Mouse (Mus musculus): ENCODE results near the gene Hist1h2af. TPM values are rescaled to one million over a fixed set of nuclear protein-coding genes. Genes with fewer than 3 reads are reported as not detected.
"Not testable (repeated sequence)": the region's sequence is repeated elsewhere in the genome, so short reads cannot be mapped to it uniquely, and the experiment has no call there.

The Hist1h2af gene
- polyA plus RNA-seq, 1 experiment from 2014 or later: 13.6 TPM

GRCm38 (mm10) chr13:23536076-23536822 is 2.5 kb downstream of the Hist1h2af start:
- peak overlapping the region; percentile 98 for H3K27ac ChIP-seq
- 14% methylated on average over 7 of the region's 7 CpGs for WGBS (ENCODE audit: insufficient replicate concordance)
- H3K36me3 ChIP-seq: no peaks in the 10 kb centered on the region
- DNase-seq (no peak), ATAC-seq (ENCODE audit: low read depth) (no peak)
- H3K4me2 ChIP-seq: peak overlapping the region; percentile 65
- H3K4me1 ChIP-seq (replicated peaks): peaks cover 52% of the 10 kb centered on the region
- H3K9ac ChIP-seq: peak overlapping the region; percentile 84
- H3K4me3 ChIP-seq (replicated peaks): peak overlapping the region; percentile 63
- no peaks in the 10 kb centered on the region for H3K9me3 ChIP-seq (replicated peaks)
- H3K27me3 ChIP-seq: no peaks in the 10 kb centered on the region

GRCm38 (mm10) chr13:23537006-23537710 is 3.5 kb downstream of the Hist1h2af start:
- no peaks in the 10 kb centered on the region for H3K36me3 ChIP-seq
- no peaks in the 10 kb centered on the region for H3K9me3 ChIP-seq (replicated peaks)
- ATAC-seq (ENCODE audit: low read depth): no peak
- H3K27me3 ChIP-seq: no peaks in the 10 kb centered on the region
- no peak for DNase-seq
- peak overlapping the region; percentile 98 for H3K27ac ChIP-seq
- H3K4me3 ChIP-seq (replicated peaks): peak overlapping the region; percentile 63
- H3K4me1 ChIP-seq (replicated peaks): peaks cover 51% of the 10 kb centered on the region
- peak overlapping the region; percentile 84 for H3K9ac ChIP-seq
- WGBS (ENCODE audit: insufficient replicate concordance): 62% methylated on average over 3 of the region's 3 CpGs
- peak overlapping the region; percentile 65 for H3K4me2 ChIP-seq

GRCm38 (mm10) chr13:23538249-23538648 is 4.5 kb downstream of the Hist1h2af start:
- Histone ChIP-seq H3K27me3 (no peaks in the 10 kb centered on the region), H3K36me3 (no peaks in the 10 kb centered on the region), H3K4me3 (replicated peaks) (peak overlapping the region; percentile 63), H3K9ac (peak overlapping the region; percentile 84), H3K9me3 (replicated peaks) (no peaks in the 10 kb centered on the region), H3K4me1 (replicated peaks) (peaks cover 40% of the 10 kb centered on the region), H3K27ac (peak overlapping the region; percentile 98), H3K4me2 (peak overlapping the region; percentile 65)
- 81% methylated on average over 5 of the region's 5 CpGs for WGBS (ENCODE audit: insufficient replicate concordance)
- no peak for ATAC-seq (ENCODE audit: low read depth)
- DNase-seq: no peak

GRCm38 (mm10) chr13:23539821-23540220 is 6.1 kb downstream of the Hist1h2af start:
- not testable (repeated sequence) for H3K4me2 ChIP-seq; H3K4me3 ChIP-seq (replicated peaks); DNase-seq; H3K9me3 ChIP-seq (replicated peaks); H3K36me3 ChIP-seq; H3K27me3 ChIP-seq; ATAC-seq (ENCODE audit: low read depth)
- Histone ChIP-seq H3K27ac (peak overlapping the region; percentile 98), H3K9ac (peak overlapping the region; percentile 62), H3K4me1 (replicated peaks) (peaks cover 40% of the 10 kb centered on the region)
- WGBS (ENCODE audit: insufficient replicate concordance): 68% methylated on average over 1 of the region's 1 CpGs

GRCm38 (mm10) chr13:23541497-23541896 is 7.8 kb downstream of the Hist1h2af start:
- Histone ChIP-seq H3K9me3 (replicated peaks) (no peaks in the 10 kb centered on the region), H3K4me1 (replicated peaks) (peaks cover 45% of the 10 kb centered on the region), H3K27ac (peak overlapping the region; percentile 98), H3K36me3 (no peaks in the 10 kb centered on the region), H3K9ac (peak overlapping the region; percentile 90), H3K27me3 (no peaks in the 10 kb centered on the region), H3K4me2 (peak overlapping the region; percentile 73), H3K4me3 (replicated peaks) (peak overlapping the region; percentile 67)
- WGBS (ENCODE audit: insufficient replicate concordance): 62% methylated on average over 3 of the region's 3 CpGs
- DNase-seq: no peak
- ATAC-seq (ENCODE audit: low read depth): no peak

- Histone ChIP-seq H3K4me1 (replicated peaks) (peaks cover 40% of the 10 kb centered on the region), H3K9ac (peak overlapping the region; percentile 90), H3K4me2 (peak overlapping the region; percentile 73), H3K27ac (peak overlapping the region; percentile 98), H3K4me3 (replicated peaks) (peak overlapping the region; percentile 67)
- 7% methylated on average over 3 of the region's 3 CpGs for WGBS (ENCODE audit: insufficient replicate concordance)
- ATAC-seq (ENCODE audit: low read depth); H3K27me3 ChIP-seq; H3K9me3 ChIP-seq (replicated peaks); H3K36me3 ChIP-seq; DNase-seq: not testable (repeated sequence)
These were observed 8.7 kb downstream of the Hist1h2af start for GRCm38 (mm10) chr13:23542225-23542980.

- H3K4me1 ChIP-seq (replicated peaks): peaks cover 33% of the 10 kb centered on the region
- ATAC-seq (ENCODE audit: low read depth) (peak; percentile 87), DNase-seq (peak; percentile 89)
- peak within 1 kb of the TSS; percentile 67 for H3K4me3 ChIP-seq (replicated peaks)
- not testable (repeated sequence) for H3K27me3 ChIP-seq; H3K9me3 ChIP-seq (replicated peaks); H3K36me3 ChIP-seq
- peak within 1 kb of the TSS; percentile 73 for H3K4me2 ChIP-seq
- peak within 1 kb of the TSS; percentile 98 for H3K27ac ChIP-seq
- peak within 1 kb of the TSS; percentile 90 for H3K9ac ChIP-seq
- under 1% methylated on average over 30 of the region's 42 CpGs for WGBS (ENCODE audit: insufficient replicate concordance)
These were observed 9.4 kb downstream of the Hist1h2af start, which contains the start of gene Hist1h2bh for GRCm38 (mm10) chr13:23542999-23543607. TSS of gene Hist1h2bh (minus strand) at chr13:23543392.

GRCm38 (mm10) chr13:23543965-23544786 is 10.5 kb downstream of the Hist1h2af start, which contains the start of gene Hist1h3f:
TSS of gene Hist1h3f (plus strand) at chr13:23544052.
- ATAC-seq (ENCODE audit: low read depth) (peak; percentile 75), DNase-seq (peak; percentile 86)
- Histone ChIP-seq H3K4me2 (peak within 1 kb of the TSS; percentile 73), H3K4me3 (replicated peaks) (peak within 1 kb of the TSS; percentile 67), H3K27me3 (no peaks in the 10 kb centered on the region), H3K36me3 (no peaks in the 10 kb centered on the region), H3K27ac (peak within 1 kb of the TSS; percentile 98), H3K9me3 (replicated peaks) (no peaks in the 10 kb centered on the region), H3K9ac (peak within 1 kb of the TSS; percentile 90), H3K4me1 (replicated peaks) (peaks cover 29% of the 10 kb centered on the region)
- WGBS (ENCODE audit: insufficient replicate concordance): under 1% methylated on average over 28 of the region's 45 CpGs

- Histone ChIP-seq H3K4me3 (replicated peaks) (peak overlapping the region; percentile 56), H3K27ac (peak overlapping the region; percentile 97), H3K4me1 (replicated peaks) (peaks cover 34% of the 10 kb centered on the region), H3K9ac (peak overlapping the region; percentile 75), H3K4me2 (peak overlapping the region; percentile 72)
- not testable (repeated sequence) for H3K9me3 ChIP-seq (replicated peaks); H3K36me3 ChIP-seq; H3K27me3 ChIP-seq; DNase-seq
- whole genome bisulfite sequencing (ENCODE audit: insufficient replicate concordance): 0% methylated on average over 13 of the region's 14 CpGs
- peak; percentile 8 for ATAC-seq (ENCODE audit: low read depth)
These were observed 11.0 kb downstream of the Hist1h2af start for GRCm38 (mm10) chr13:23544787-23545120.

GRCm38 (mm10) chr13:23546694-23547093 is 13.0 kb downstream of the Hist1h2af start:
- Histone ChIP-seq H3K9me3 (replicated peaks) (no peaks in the 10 kb centered on the region), H3K9ac (peak overlapping the region; percentile 48; the same call in 1 of the 2 replicates), H3K4me1 (replicated peaks) (peaks cover 33% of the 10 kb centered on the region), H3K27ac (peak overlapping the region; percentile 89), H3K27me3 (no peaks in the 10 kb centered on the region), H3K4me2 (peak overlapping the region; percentile 35; the same call in 1 of the 2 replicates), H3K4me3 (replicated peaks) (no peak overlapping the region), H3K36me3 (no peaks in the 10 kb centered on the region)
- ATAC-seq (ENCODE audit: low read depth): no peak
- 65% methylated on average over 5 of the region's 5 CpGs for WGBS (ENCODE audit: insufficient replicate concordance)
- DNase-seq: no peak
